8 mouse cellular contexts compared by ENCODE assay signal in genomic region chr15:100870001-100870774, GRCm38 (mm10). TPM values are rescaled to one million over a fixed set of nuclear protein-coding genes. Genes with fewer than 3 reads are reported as not detected.
DNase-seq lines count a peak whose midpoint lies in the region; ATAC-seq and TF ChIP-seq lines count a peak whose summit lies in the region.

No protein-coding gene starts in this region.

- peaks cover 1% of the 10 kb centered on the region for H3K4me1 ChIP-seq in ES-Bruce4 (ENCODE audit: control insufficient read depth, insufficient read depth, low read length)
- H3K4me1 ChIP-seq in embryonic facial prominence, embryonic 14.5 days (ENCODE audit: control insufficient read depth, insufficient read depth, low read length), result peaks cover 10% of the 10 kb centered on the region
- peaks cover 9% of the 10 kb centered on the region; the same call in 1 of the 2 replicates for H3K4me1 ChIP-seq in lung, embryonic 15.5 days

- peak; percentile 84 for ATAC-seq in embryonic facial prominence, embryonic 14.5 days (ENCODE audit: low read depth)
- ATAC-seq in lung, embryonic 15.5 days (ENCODE audit: borderline replicate concordance, extremely low read depth, low FRiP score, low TSS enrichment), result peak; percentile 42; the same call in 1 of the 2 replicates

- intact Hi-C loops in heart, postnatal 10 days (cut with DNase I), result no loop called here

- peak overlapping the region; percentile 58 for H3K4me3 ChIP-seq in ES-Bruce4 (ENCODE audit: low read depth, low read length)
- peak overlapping the region; percentile 74 for H3K4me3 ChIP-seq in embryonic facial prominence, embryonic 14.5 days (ENCODE audit: low read depth, low read length)
- peak overlapping the region; percentile 63 for H3K4me3 ChIP-seq in lung, embryonic 15.5 days

- no peak for TF ChIP-seq EP300 in ES-Bruce4 (IDR thresholded peaks at IDR 0.05; ENCODE audit: insufficient read depth, low read depth, low read length)

- H3K27ac ChIP-seq in ES-Bruce4 (ENCODE audit: insufficient read depth, low read length), result no peak overlapping the region
- no peak overlapping the region for H3K27ac ChIP-seq in embryonic facial prominence, embryonic 14.5 days (replicated peaks; ENCODE audit: low read depth, low read length)
- no peak overlapping the region for H3K27ac ChIP-seq in lung, embryonic 15.5 days

- peak; percentile 45 for DNase-seq in adrenal gland, postnatal 4 days (ENCODE audit: low spot score in 2 of 2)
- peak; percentile 69 for DNase-seq in embryonic facial prominence, embryonic 14.5 days (ENCODE audit: low spot score)
- peak; percentile 36 to 46 for DNase-seq in heart, postnatal 10 days
- DNase-seq in layer of hippocampus, adult 9-11 months, result peak; percentile 72
- peak; percentile 88 for DNase-seq in retina, postnatal 1 day
- DNase-seq in urinary bladder, postnatal 4 days (ENCODE audit: low spot score in 2 of 2), result peak; percentile 21 to 68

- 6% methylated on average over 16 of the region's 66 CpGs for WGBS in embryonic facial prominence, embryonic 14.5 days
- 2% methylated on average over 56 of the region's 66 CpGs for WGBS in lung, embryonic 15.5 days

- TF ChIP-seq CTCF in ES-Bruce4 (IDR thresholded peaks at IDR 0.05; ENCODE audit: low read depth, low read length), result peak; percentile 34

- H3K9ac ChIP-seq in ES-Bruce4 (ENCODE audit: low read depth, poor library complexity, severe bottlenecking), result peak overlapping the region; percentile 99
- peak overlapping the region; percentile 49; the same call in 1 of the 2 replicates for H3K9ac ChIP-seq in embryonic facial prominence, embryonic 14.5 days (ENCODE audit: low read depth, low read length)
- H3K9ac ChIP-seq in lung, embryonic 15.5 days, result no peak overlapping the region

- no peak for TF ChIP-seq POLR2A in ES-Bruce4 (IDR thresholded peaks at IDR 0.05; ENCODE audit: insufficient read depth, low read length)

- H3K27me3 ChIP-seq in ES-Bruce4 (ENCODE audit: control insufficient read depth, insufficient read depth, low read length, poor library complexity, severe bottlenecking), result 0 out of 2 replicates have a peak, but pooled peaks cover 4% of the 10 kb centered on the region
- peaks cover 34% of the 10 kb centered on the region for H3K27me3 ChIP-seq in embryonic facial prominence, embryonic 14.5 days (replicated peaks; ENCODE audit: control insufficient read depth, insufficient read depth, low read length)
- peaks cover 67% of the 10 kb centered on the region for H3K27me3 ChIP-seq in lung, embryonic 15.5 days

- peak overlapping the region; percentile 84 for H3K4me2 ChIP-seq in embryonic facial prominence, embryonic 14.5 days (ENCODE audit: low read depth, low read length)
- H3K4me2 ChIP-seq in lung, embryonic 15.5 days, result peak overlapping the region; percentile 88

- H3K36me3 ChIP-seq in ES-Bruce4 (ENCODE audit: control insufficient read depth, insufficient read depth, low read length, poor library complexity, severe bottlenecking), result no peaks in the 10 kb centered on the region
- H3K36me3 ChIP-seq in embryonic facial prominence, embryonic 14.5 days (ENCODE audit: control insufficient read depth, insufficient read depth, low read length), result no peaks in the 10 kb centered on the region
- H3K36me3 ChIP-seq in lung, embryonic 15.5 days, result no peaks in the 10 kb centered on the region

- no peaks in the 10 kb centered on the region for H3K9me3 ChIP-seq in ES-Bruce4 (replicated peaks; ENCODE audit: control insufficient read depth, insufficient read depth, low read length, poor library complexity, severe bottlenecking)
- 0 out of 2 replicates have a peak, but pooled peaks cover 4% of the 10 kb centered on the region for H3K9me3 ChIP-seq in embryonic facial prominence, embryonic 14.5 days (ENCODE audit: control insufficient read depth, low read length)
- H3K9me3 ChIP-seq in lung, embryonic 15.5 days, result peaks cover 3% of the 10 kb centered on the region; the same call in 1 of the 2 replicates

RNA-seq across cellular contexts. Expression of gene Scn8a, which starts 0.5 kb away (rescaled TPM):
- polyA plus RNA-seq in ES-Bruce4 (2011; ENCODE audit: insufficient read depth, insufficient read length, low read depth, missing spikeins), result 7.0 and 8.9 TPM in 2 replicates
- 10 to 100 TPM; 10.9 to 13.6 TPM for total RNA-seq in adrenal gland, postnatal 4 days (2021)
- polyA plus RNA-seq in embryonic facial prominence, embryonic 14.5 days (2014; fragmentation: Nextera tagmentation; extraction: Ambion mirVana), result 4.9 and 5.3 TPM in 2 replicates
- total RNA-seq in heart, postnatal 10 days (2021), result under 1 TPM; 0.35 to 0.72 TPM
- 1.4 and 2.1 TPM in 2 replicates for polyA plus RNA-seq in lung, embryonic 15.5 days (2015; fragmentation: Nextera tagmentation; extraction: Ambion mirVana)
